Mouse (Mus musculus) neural tube, embryonic 15.5 days (tissue): ENCODE measurements around the gene Trim39. TPM values are rescaled to one million over a fixed set of nuclear protein-coding genes. Genes with fewer than 3 reads are reported as not detected.
"Not testable (repeated sequence)": the region's sequence is repeated elsewhere in the genome, so short reads cannot be mapped to it uniquely, and the experiment has no call there.

Experiments used
- ATAC-seq: fragments of 200-750 bp; cut with Nextera tagmentation; 2 replicates; pipeline ENCODE4 v1.8.0; 2017; ENCODE audit warnings: mild to moderate bottlenecking, moderate TSS enrichment, moderate library complexity; ENCODE audit not compliant: low FRiP score
- H3K27ac ChIP-seq: fragments of 300-500 bp; sonication (generic); replicated peaks from 2 replicates; pipeline ENCODE4 v1.5.1; 2015; ENCODE audit warnings: mild to moderate bottlenecking, inconsistent platforms
- H3K27me3 ChIP-seq: fragments of 300-500 bp; sonication (generic); replicated peaks from 2 replicates; pipeline ENCODE4 v1.6.1; 2015; ENCODE audit warnings: inconsistent platforms
- H3K36me3 ChIP-seq: fragments of 300-500 bp; sonication (generic); 2 replicates; pipeline ENCODE4 v1.6.1; 2015; ENCODE audit warnings: inconsistent platforms
- H3K4me1 ChIP-seq: fragments of 300-500 bp; sonication (generic); 2 replicates; pipeline ENCODE4 v1.6.1; 2015; ENCODE audit warnings: inconsistent platforms
- H3K4me2 ChIP-seq: fragments of 300-500 bp; sonication (generic); 2 replicates; pipeline ENCODE4 v1.6.1; 2015; ENCODE audit warnings: inconsistent platforms, mild to moderate bottlenecking, moderate library complexity
- H3K4me3 ChIP-seq: fragments of 300-500 bp; sonication (generic); replicated peaks from 2 replicates; pipeline ENCODE4 v1.5.1; 2015; ENCODE audit warnings: mild to moderate bottlenecking, inconsistent platforms
- H3K9ac ChIP-seq: fragments of 300-500 bp; sonication (generic); replicated peaks from 2 replicates; pipeline ENCODE4 v1.6.1; 2015; ENCODE audit warnings: mild to moderate bottlenecking, inconsistent platforms
- H3K9me3 ChIP-seq: fragments of 300-500 bp; sonication (generic); replicated peaks from 2 replicates; pipeline ENCODE4 v1.6.1; 2016; ENCODE audit warnings: inconsistent platforms
- WGBS: fragments of 180-500 bp; shearing (Covaris S2); methylation state at CpG from one replicate; pipeline ENCODE4 v1.1.7; 2015; ENCODE audit warnings: mixed read lengths; 5-methylcytosine and 5-hydroxymethylcytosine counted together
- polyA plus RNA-seq: library from polyadenylated mRNA; unstranded; fragments of >200 nt; fragmentation: Nextera tagmentation; extraction: Ambion mirVana; gene quantifications from 2 replicates; pipeline ENCODE4 v1.2.1, GENCODE M21; 2015

The Trim39 gene
- polyA plus RNA-seq, 1 experiment from 2014 or later, result 26.7 TPM

- peaks cover 7% of the 10 kb centered on the region for H3K4me1 ChIP-seq
- H3K36me3 ChIP-seq, result no peaks in the 10 kb centered on the region
- H3K27ac ChIP-seq, result no peak overlapping the region
- H3K9ac ChIP-seq, result no peak overlapping the region
- no peak for ATAC-seq
- H3K9me3 ChIP-seq, result no peaks in the 10 kb centered on the region
- no peak overlapping the region for H3K4me3 ChIP-seq
- peaks cover 28% of the 10 kb centered on the region for H3K27me3 ChIP-seq
- WGBS, result 20% methylated on average over 5 of the region's 5 CpGs
- no peak overlapping the region for H3K4me2 ChIP-seq
These were observed 31.3 kb downstream of the Trim39 start for GRCm38 (mm10) chr17:36240637-36241213.

DNA sequence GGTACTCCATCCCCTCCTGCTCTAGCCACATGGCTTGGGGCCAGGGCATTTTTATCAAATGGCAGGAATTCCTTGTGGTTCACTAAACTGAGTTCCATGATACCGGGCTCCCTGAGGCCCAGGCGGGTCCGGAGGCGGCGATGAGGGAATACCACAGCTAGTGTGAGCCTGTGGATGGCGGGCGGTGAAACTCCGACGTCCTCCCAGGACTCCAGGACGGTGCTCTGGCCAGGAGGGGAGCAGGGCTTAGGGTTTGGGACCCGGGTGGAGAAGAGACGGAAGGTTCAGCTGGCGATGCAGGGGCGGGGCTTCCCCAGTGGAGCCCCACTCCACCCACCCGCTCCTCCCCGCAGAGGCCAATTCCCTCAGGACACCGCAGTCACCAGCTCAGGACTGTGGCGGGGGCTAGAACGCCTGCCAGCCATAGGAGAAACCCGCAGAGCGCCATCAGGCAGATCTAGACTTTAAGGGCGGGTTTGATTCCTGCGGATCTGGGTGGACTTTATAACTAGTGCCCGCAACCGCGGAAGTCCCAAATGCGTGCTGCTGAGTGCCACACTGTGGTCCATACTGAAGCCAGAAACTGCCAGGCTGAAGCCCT is 34.6 kb downstream of the Trim39 start:
- 3% methylated on average over 27 of the region's 27 CpGs for WGBS
- no peak overlapping the region for H3K27ac ChIP-seq
- H3K36me3 ChIP-seq, result no peaks in the 10 kb centered on the region
- peak overlapping the region; percentile 30 for H3K4me3 ChIP-seq
- H3K4me2 ChIP-seq, result peak overlapping the region; percentile 65
- no peaks in the 10 kb centered on the region for H3K9me3 ChIP-seq
- peaks cover 39% of the 10 kb centered on the region for H3K27me3 ChIP-seq
- peak overlapping the region; percentile 34 for H3K9ac ChIP-seq
- peaks cover 7% of the 10 kb centered on the region for H3K4me1 ChIP-seq
- ATAC-seq, result peak; percentile 53; the same call in 1 of the 2 replicates

GRCm38 (mm10) chr17:36235300-36235699 is 36.7 kb downstream of the Trim39 start:
- not testable (repeated sequence) for H3K27ac ChIP-seq, H3K4me3 ChIP-seq, H3K9ac ChIP-seq, ATAC-seq, H3K36me3 ChIP-seq, H3K4me2 ChIP-seq, H3K9me3 ChIP-seq, H3K4me1 ChIP-seq
- WGBS, result 31% methylated on average over 9 of the region's 9 CpGs
- peaks cover 36% of the 10 kb centered on the region for H3K27me3 ChIP-seq

DNA sequence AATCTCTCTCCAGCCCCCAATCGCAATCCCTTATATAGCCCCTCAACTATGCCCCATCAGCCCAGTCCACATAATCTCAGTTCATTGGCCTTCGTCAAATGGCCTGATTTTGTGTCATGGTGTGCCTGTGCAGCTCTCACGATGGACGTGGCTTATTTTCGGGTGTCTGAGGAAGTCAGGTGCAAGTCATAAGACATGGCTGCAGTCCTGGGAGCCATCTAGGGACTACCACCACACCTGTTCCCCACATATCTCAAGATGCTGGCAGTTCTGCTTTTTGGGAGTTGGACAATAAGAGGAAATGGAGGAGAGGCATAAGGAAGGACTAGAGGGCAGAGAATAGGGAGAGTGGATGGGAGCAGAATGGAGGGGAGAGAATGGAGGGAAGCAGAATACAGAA is 38.5 kb downstream of the Trim39 start:
- Histone ChIP-seq H3K27ac (no peak overlapping the region), H3K36me3 (no peaks in the 10 kb centered on the region), H3K9me3 (no peaks in the 10 kb centered on the region), H3K4me1 (peaks cover 7% of the 10 kb centered on the region), H3K4me2 (no peak overlapping the region), H3K27me3 (peaks cover 49% of the 10 kb centered on the region), H3K9ac (no peak overlapping the region), H3K4me3 (no peak overlapping the region)
- WGBS, result 83% methylated on average over 5 of the region's 5 CpGs
- no peak for ATAC-seq

DNA sequence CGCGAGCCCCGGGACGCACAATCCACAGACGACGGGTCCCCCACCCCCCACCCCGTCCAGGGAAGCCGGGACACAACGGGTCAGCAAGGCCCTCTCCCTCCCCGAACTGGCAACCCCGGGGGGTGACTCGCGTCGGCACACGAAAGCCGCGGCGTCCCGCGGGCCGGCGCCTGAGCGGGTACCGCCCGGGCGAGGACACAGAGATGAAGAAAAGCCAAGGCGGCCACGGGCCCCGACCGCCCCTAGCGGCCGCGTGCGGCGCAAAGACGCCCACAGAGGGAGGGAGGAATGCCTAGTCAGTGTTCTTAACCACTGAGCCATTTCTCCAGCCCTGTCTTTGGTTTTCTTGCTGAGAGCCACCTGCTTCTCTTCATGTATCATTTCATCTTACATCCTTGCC is 40.7 kb downstream of the Trim39 start:
- Histone ChIP-seq H3K27ac (no peak overlapping the region), H3K4me2 (no peak overlapping the region), H3K36me3 (no peaks in the 10 kb centered on the region), H3K9ac (no peak overlapping the region), H3K4me1 (no peaks in the 10 kb centered on the region), H3K9me3 (no peaks in the 10 kb centered on the region), H3K4me3 (no peak overlapping the region), H3K27me3 (peaks cover 50% of the 10 kb centered on the region)
- WGBS, result 8% methylated on average over 36 of the region's 36 CpGs
- ATAC-seq, result no peak

DNA sequence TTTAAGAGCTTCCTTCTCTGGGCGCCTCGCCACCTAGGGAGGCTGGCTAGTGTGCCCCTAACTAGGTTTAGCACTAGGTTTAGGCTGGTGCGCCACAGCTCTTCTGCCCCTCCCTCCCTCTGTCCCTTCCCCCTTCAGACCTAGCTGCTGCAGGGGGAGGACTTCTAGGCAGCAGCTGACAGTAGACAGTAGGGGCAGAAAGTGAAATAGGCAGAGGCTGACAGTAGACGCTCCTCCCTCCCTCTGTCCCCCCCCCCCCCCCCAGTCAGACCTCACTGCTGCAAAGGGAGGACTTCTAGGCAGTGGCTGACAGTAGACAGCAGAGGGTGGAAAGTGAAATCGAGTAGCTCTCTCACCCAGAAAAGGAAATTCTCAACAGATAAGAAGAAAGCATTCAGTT is 43.0 kb downstream of the Trim39 start:
- H3K9me3 ChIP-seq, result no peaks in the 10 kb centered on the region
- no peak overlapping the region for H3K27ac ChIP-seq
- no peak overlapping the region for H3K4me2 ChIP-seq
- 13% methylated on average over 5 of the region's 5 CpGs for WGBS
- peaks cover 60% of the 10 kb centered on the region for H3K27me3 ChIP-seq
- ATAC-seq, result no peak
- H3K4me3 ChIP-seq, result no peak overlapping the region
- no peaks in the 10 kb centered on the region for H3K36me3 ChIP-seq
- H3K4me1 ChIP-seq, result no peaks in the 10 kb centered on the region
- H3K9ac ChIP-seq, result no peak overlapping the region

- no peak overlapping the region for H3K4me3 ChIP-seq
- H3K36me3 ChIP-seq, result no peaks in the 10 kb centered on the region
- no peaks in the 10 kb centered on the region for H3K4me1 ChIP-seq
- no peak for ATAC-seq
- H3K9me3 ChIP-seq, result no peaks in the 10 kb centered on the region
- no peak overlapping the region for H3K4me2 ChIP-seq
- no peak overlapping the region for H3K27ac ChIP-seq
- H3K27me3 ChIP-seq, result peaks cover 61% of the 10 kb centered on the region
- WGBS, result 19% methylated on average over 8 of the region's 8 CpGs
- H3K9ac ChIP-seq, result no peak overlapping the region
These were observed 45.1 kb downstream of the Trim39 start for GRCm38 (mm10) chr17:36226921-36227320.

DNA sequence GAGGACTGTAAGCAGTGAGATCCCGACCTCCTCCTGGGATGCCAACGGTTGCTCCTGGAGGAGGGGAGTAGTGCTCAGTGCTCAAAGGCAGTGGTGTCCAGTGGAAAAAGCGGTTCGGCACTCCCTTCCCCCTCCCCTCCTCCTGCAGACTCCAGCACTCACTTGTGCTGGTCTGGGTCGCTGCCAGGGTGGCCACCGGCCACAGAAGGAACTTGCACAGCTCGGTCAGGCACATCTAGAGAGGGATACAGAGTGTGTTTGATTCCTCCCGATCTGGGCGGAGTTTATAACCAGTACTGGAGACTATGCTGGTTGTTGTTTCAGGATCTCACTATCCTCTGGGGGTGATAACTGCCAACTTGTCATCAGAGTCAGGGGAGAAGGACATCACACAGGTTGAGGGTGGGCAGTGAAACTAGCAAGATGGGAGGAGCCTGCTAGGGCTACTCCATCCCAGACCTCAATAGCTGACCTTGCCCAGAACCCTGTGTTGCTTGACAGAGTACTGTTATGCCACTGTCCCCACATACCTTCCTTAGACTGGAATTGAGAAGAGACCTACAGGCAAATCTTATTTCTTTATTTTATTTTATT is 46.7 kb downstream of the Trim39 start:
- Histone ChIP-seq H3K9me3 (no peaks in the 10 kb centered on the region), H3K27ac (no peak overlapping the region), H3K4me3 (no peak overlapping the region), H3K9ac (no peak overlapping the region), H3K36me3 (no peaks in the 10 kb centered on the region), H3K4me1 (no peaks in the 10 kb centered on the region), H3K4me2 (peak overlapping the region; percentile 30; the same call in 1 of the 2 replicates), H3K27me3 (peaks cover 68% of the 10 kb centered on the region)
- no peak for ATAC-seq
- WGBS, result 8% methylated on average over 9 of the region's 9 CpGs

- no peak overlapping the region for H3K4me2 ChIP-seq
- no peaks in the 10 kb centered on the region for H3K4me1 ChIP-seq
- H3K27me3 ChIP-seq, result peaks cover 64% of the 10 kb centered on the region
- no peak for ATAC-seq
- H3K4me3 ChIP-seq, result no peak overlapping the region
- H3K27ac ChIP-seq, result no peak overlapping the region
- WGBS, result 53% methylated on average over 3 of the region's 3 CpGs
- no peaks in the 10 kb centered on the region for H3K9me3 ChIP-seq
- H3K9ac ChIP-seq, result no peak overlapping the region
- no peaks in the 10 kb centered on the region for H3K36me3 ChIP-seq
These were observed 47.6 kb downstream of the Trim39 start for GRCm38 (mm10) chr17:36224451-36224850.

DNA sequence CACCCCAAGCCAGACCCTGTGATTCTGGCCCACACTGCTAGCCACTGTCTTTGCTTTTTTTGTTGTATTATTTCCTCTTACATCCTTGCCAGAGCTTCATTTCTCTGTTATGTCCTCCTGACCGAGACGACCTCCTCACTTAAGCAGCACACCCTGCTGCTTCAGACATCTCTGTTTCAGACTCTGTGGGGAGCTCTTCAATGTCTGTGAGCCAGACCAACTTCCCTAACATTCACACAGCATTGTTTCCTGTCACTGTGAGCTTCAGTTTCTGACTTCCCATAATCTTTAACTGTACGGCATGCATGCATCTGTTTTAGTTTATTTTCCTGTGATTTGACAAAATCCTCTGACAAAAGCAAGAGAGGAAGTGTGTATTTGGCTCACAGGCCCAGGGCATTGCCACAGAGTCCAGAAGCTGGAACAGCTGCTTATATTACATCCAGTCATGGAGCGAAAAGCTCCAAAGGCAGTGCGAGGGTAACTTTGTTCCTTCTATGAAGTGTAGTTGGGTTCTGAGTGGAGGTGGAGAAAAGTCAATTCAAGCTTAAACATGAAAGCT is 53.4 kb downstream of the Trim39 start:
- no peak for ATAC-seq
- Histone ChIP-seq H3K9ac (no peak overlapping the region), H3K9me3 (no peaks in the 10 kb centered on the region), H3K36me3 (no peaks in the 10 kb centered on the region), H3K27me3 (peaks cover 70% of the 10 kb centered on the region), H3K4me1 (peaks cover 7% of the 10 kb centered on the region), H3K4me3 (no peak overlapping the region), H3K27ac (no peak overlapping the region), H3K4me2 (no peak overlapping the region)
- WGBS, result 66% methylated on average over 5 of the region's 5 CpGs

DNA sequence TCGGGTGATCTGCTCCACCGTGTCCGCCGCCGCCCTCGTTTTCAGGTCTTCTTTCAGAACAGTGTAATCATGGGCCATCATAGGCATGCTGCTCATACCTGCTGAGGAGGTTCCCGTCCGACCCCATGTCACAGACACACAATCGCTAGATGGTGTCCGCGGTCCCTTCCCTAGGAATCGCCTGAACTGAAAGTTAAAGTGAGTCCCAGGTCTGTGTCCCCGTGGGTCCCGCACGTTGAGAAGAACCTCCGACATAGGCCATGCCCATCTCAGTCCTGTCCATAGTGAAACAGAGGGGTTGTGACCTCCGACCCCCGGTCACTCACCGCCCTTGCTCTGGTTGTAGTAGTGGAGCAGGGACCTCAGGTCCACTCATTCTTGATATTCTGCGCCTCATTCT is 56.5 kb downstream of the Trim39 start:
- Histone ChIP-seq H3K4me3 (peak overlapping the region; percentile 2; the same call in 1 of the 2 replicates), H3K4me1 (peaks cover 7% of the 10 kb centered on the region), H3K9me3 (no peaks in the 10 kb centered on the region), H3K27ac (no peak overlapping the region), H3K9ac (no peak overlapping the region), H3K4me2 (peak overlapping the region; percentile 34), H3K36me3 (no peaks in the 10 kb centered on the region), H3K27me3 (peaks cover 76% of the 10 kb centered on the region)
- no peak for ATAC-seq
- WGBS, result 4% methylated on average over 20 of the region's 20 CpGs
